Mouse (Mus musculus): ENCODE data around the gene Casq1. TPM values are rescaled to one million over a fixed set of nuclear protein-coding genes. Genes with fewer than 3 reads are reported as not detected.
A peak's percentile ranks its signal among the peaks of the same experiment; 100 is the strongest.

Casq1 gene
- polyA plus RNA-seq, 1 experiment from 2014 or later: 1.4 TPM

- Histone ChIP-seq H3K4me1 (replicated peaks; ENCODE audit: control insufficient read depth, insufficient read depth, low read length) (no peaks in the 10 kb centered on the region; the same call in 1 of the 2 replicates), H3K27ac (ENCODE audit: low read depth, low read length) (no peak overlapping the region), H3K27me3 (ENCODE audit: control insufficient read depth, insufficient read depth, low read length) (no peaks in the 10 kb centered on the region), H3K9ac (ENCODE audit: low read depth, low read length) (no peak overlapping the region), H3K36me3 (ENCODE audit: control insufficient read depth, insufficient read depth, low read length) (peaks cover 16% of the 10 kb centered on the region), H3K9me3 (ENCODE audit: control insufficient read depth, low read length) (no peaks in the 10 kb centered on the region), H3K4me2 (replicated peaks; ENCODE audit: low read depth, low read length) (no peak overlapping the region), H3K4me3 (ENCODE audit: low read depth, low read length) (no peak overlapping the region)
- DNase-seq (ENCODE audit: low spot score): no peak
- 79% methylated on average over 8 of the region's 8 CpGs for WGBS
- ATAC-seq (ENCODE audit: low FRiP score): no peak
These were observed 25.2 kb downstream of the Casq1 start for GRCm38 (mm10) chr1:172194435-172194834.

- ATAC-seq (ENCODE audit: low FRiP score) (no peak), DNase-seq (ENCODE audit: low spot score) (no peak)
- Histone ChIP-seq H3K27me3 (ENCODE audit: control insufficient read depth, insufficient read depth, low read length) (no peaks in the 10 kb centered on the region), H3K9ac (ENCODE audit: low read depth, low read length) (no peak overlapping the region), H3K27ac (ENCODE audit: low read depth, low read length) (no peak overlapping the region), H3K9me3 (ENCODE audit: control insufficient read depth, low read length) (no peaks in the 10 kb centered on the region), H3K4me3 (ENCODE audit: low read depth, low read length) (no peak overlapping the region), H3K4me2 (replicated peaks; ENCODE audit: low read depth, low read length) (no peak overlapping the region), H3K4me1 (replicated peaks; ENCODE audit: control insufficient read depth, insufficient read depth, low read length) (no peaks in the 10 kb centered on the region), H3K36me3 (ENCODE audit: control insufficient read depth, insufficient read depth, low read length) (peaks cover 7% of the 10 kb centered on the region)
- 95% methylated on average over 3 of the region's 3 CpGs for WGBS
These were observed 27.5 kb downstream of the Casq1 start for GRCm38 (mm10) chr1:172192217-172192616.

GRCm38 (mm10) chr1:172191578-172191977, 28.1 kb downstream of the Casq1 start:
- H3K4me2 ChIP-seq (replicated peaks; ENCODE audit: low read depth, low read length): no peak overlapping the region
- no peak for DNase-seq (ENCODE audit: low spot score)
- H3K9ac ChIP-seq (ENCODE audit: low read depth, low read length): no peak overlapping the region
- H3K36me3 ChIP-seq (ENCODE audit: control insufficient read depth, insufficient read depth, low read length): peaks cover 6% of the 10 kb centered on the region; the same call in 1 of the 2 replicates
- H3K27ac ChIP-seq (ENCODE audit: low read depth, low read length): no peak overlapping the region
- 94% methylated on average over 2 of the region's 2 CpGs for WGBS
- ATAC-seq (ENCODE audit: low FRiP score): no peak
- H3K4me1 ChIP-seq (replicated peaks; ENCODE audit: control insufficient read depth, insufficient read depth, low read length): no peaks in the 10 kb centered on the region
- no peak overlapping the region for H3K4me3 ChIP-seq (ENCODE audit: low read depth, low read length)
- H3K9me3 ChIP-seq (ENCODE audit: control insufficient read depth, low read length): no peaks in the 10 kb centered on the region
- no peaks in the 10 kb centered on the region for H3K27me3 ChIP-seq (ENCODE audit: control insufficient read depth, insufficient read depth, low read length)

- no peaks in the 10 kb centered on the region for H3K9me3 ChIP-seq (ENCODE audit: control insufficient read depth, low read length)
- DNase-seq (ENCODE audit: low spot score) (peak; percentile 52), ATAC-seq (ENCODE audit: low FRiP score) (peak; percentile 57; the same call in 1 of the 2 replicates)
- H3K9ac ChIP-seq (ENCODE audit: low read depth, low read length): no peak overlapping the region
- no peaks in the 10 kb centered on the region for H3K27me3 ChIP-seq (ENCODE audit: control insufficient read depth, insufficient read depth, low read length)
- peaks cover 7% of the 10 kb centered on the region; the same call in 1 of the 2 replicates for H3K36me3 ChIP-seq (ENCODE audit: control insufficient read depth, insufficient read depth, low read length)
- 67% methylated on average over 4 of the region's 4 CpGs for WGBS
- no peak overlapping the region for H3K27ac ChIP-seq (ENCODE audit: low read depth, low read length)
- no peaks in the 10 kb centered on the region for H3K4me1 ChIP-seq (replicated peaks; ENCODE audit: control insufficient read depth, insufficient read depth, low read length)
- H3K4me3 ChIP-seq (ENCODE audit: low read depth, low read length): no peak overlapping the region
- no peak overlapping the region for H3K4me2 ChIP-seq (replicated peaks; ENCODE audit: low read depth, low read length)
These were observed 30.8 kb downstream of the Casq1 start for GRCm38 (mm10) chr1:172188891-172189290.

GRCm38 (mm10) chr1:172186401-172187289, 33.0 kb downstream of the Casq1 start:
- no peak overlapping the region for H3K4me3 ChIP-seq (ENCODE audit: low read depth, low read length)
- 95% methylated on average over 10 of the region's 10 CpGs for WGBS

GRCm38 (mm10) chr1:172183915-172184314, 35.8 kb downstream of the Casq1 start:
- Histone ChIP-seq H3K9ac (ENCODE audit: low read depth, low read length) (no peak overlapping the region), H3K4me2 (replicated peaks; ENCODE audit: low read depth, low read length) (no peak overlapping the region), H3K9me3 (ENCODE audit: control insufficient read depth, low read length) (no peaks in the 10 kb centered on the region), H3K27ac (ENCODE audit: low read depth, low read length) (no peak overlapping the region), H3K4me1 (replicated peaks; ENCODE audit: control insufficient read depth, insufficient read depth, low read length) (no peaks in the 10 kb centered on the region), H3K4me3 (ENCODE audit: low read depth, low read length) (no peak overlapping the region), H3K27me3 (ENCODE audit: control insufficient read depth, insufficient read depth, low read length) (no peaks in the 10 kb centered on the region), H3K36me3 (ENCODE audit: control insufficient read depth, insufficient read depth, low read length) (0 out of 2 replicates have a peak, but pooled peaks cover 7% of the 10 kb centered on the region)
- DNase-seq (ENCODE audit: low spot score) (no peak), ATAC-seq (ENCODE audit: low FRiP score) (no peak)

More at GRCm38 (mm10) chr1:172186401-172187289, 33.0 kb downstream of the Casq1 start:
- Histone ChIP-seq H3K9me3 (ENCODE audit: control insufficient read depth, low read length) (no peaks in the 10 kb centered on the region), H3K27ac (ENCODE audit: low read depth, low read length) (no peak overlapping the region), H3K4me2 (replicated peaks; ENCODE audit: low read depth, low read length) (no peak overlapping the region), H3K27me3 (ENCODE audit: control insufficient read depth, insufficient read depth, low read length) (no peaks in the 10 kb centered on the region), H3K36me3 (ENCODE audit: control insufficient read depth, insufficient read depth, low read length) (0 out of 2 replicates have a peak, but pooled peaks cover 7% of the 10 kb centered on the region), H3K9ac (ENCODE audit: low read depth, low read length) (no peak overlapping the region), H3K4me1 (replicated peaks; ENCODE audit: control insufficient read depth, insufficient read depth, low read length) (no peaks in the 10 kb centered on the region)
- DNase-seq (ENCODE audit: low spot score) (no peak), ATAC-seq (ENCODE audit: low FRiP score) (no peak; the same call in 1 of the 2 replicates)

GRCm38 (mm10) chr1:172183056-172183455, 36.6 kb downstream of the Casq1 start:
- Histone ChIP-seq H3K27me3 (ENCODE audit: control insufficient read depth, insufficient read depth, low read length) (no peaks in the 10 kb centered on the region), H3K36me3 (ENCODE audit: control insufficient read depth, insufficient read depth, low read length) (peaks cover 9% of the 10 kb centered on the region), H3K4me1 (replicated peaks; ENCODE audit: control insufficient read depth, insufficient read depth, low read length) (no peaks in the 10 kb centered on the region), H3K4me2 (replicated peaks; ENCODE audit: low read depth, low read length) (no peak overlapping the region), H3K27ac (ENCODE audit: low read depth, low read length) (no peak overlapping the region), H3K9ac (ENCODE audit: low read depth, low read length) (no peak overlapping the region), H3K9me3 (ENCODE audit: control insufficient read depth, low read length) (no peaks in the 10 kb centered on the region), H3K4me3 (ENCODE audit: low read depth, low read length) (no peak overlapping the region)
- WGBS: over 99% methylated on average over 6 of the region's 6 CpGs
- ATAC-seq (ENCODE audit: low FRiP score) (no peak), DNase-seq (ENCODE audit: low spot score) (no peak)

GRCm38 (mm10) chr1:172181777-172182176, 37.9 kb downstream of the Casq1 start:
- H3K4me2 ChIP-seq (replicated peaks; ENCODE audit: low read depth, low read length): no peak overlapping the region
- DNase-seq (ENCODE audit: low spot score) (no peak), ATAC-seq (ENCODE audit: low FRiP score) (no peak)
- no peak overlapping the region for H3K27ac ChIP-seq (ENCODE audit: low read depth, low read length)
- peaks cover 6% of the 10 kb centered on the region for H3K36me3 ChIP-seq (ENCODE audit: control insufficient read depth, insufficient read depth, low read length)
- H3K4me3 ChIP-seq (ENCODE audit: low read depth, low read length): no peak overlapping the region
- H3K27me3 ChIP-seq (ENCODE audit: control insufficient read depth, insufficient read depth, low read length): no peaks in the 10 kb centered on the region
- WGBS: 92% methylated on average over 3 of the region's 3 CpGs
- no peak overlapping the region for H3K9ac ChIP-seq (ENCODE audit: low read depth, low read length)
- H3K9me3 ChIP-seq (ENCODE audit: control insufficient read depth, low read length): no peaks in the 10 kb centered on the region
- H3K4me1 ChIP-seq (replicated peaks; ENCODE audit: control insufficient read depth, insufficient read depth, low read length): no peaks in the 10 kb centered on the region

- no peaks in the 10 kb centered on the region for H3K9me3 ChIP-seq (ENCODE audit: control insufficient read depth, low read length)
- ATAC-seq (ENCODE audit: low FRiP score) (no peak), DNase-seq (ENCODE audit: low spot score) (no peak)
- 67% methylated on average over 4 of the region's 4 CpGs for WGBS
- no peak overlapping the region for H3K9ac ChIP-seq (ENCODE audit: low read depth, low read length)
- H3K4me1 ChIP-seq (replicated peaks; ENCODE audit: control insufficient read depth, insufficient read depth, low read length): no peaks in the 10 kb centered on the region
- H3K27me3 ChIP-seq (ENCODE audit: control insufficient read depth, insufficient read depth, low read length): no peaks in the 10 kb centered on the region
- H3K27ac ChIP-seq (ENCODE audit: low read depth, low read length): no peak overlapping the region
- H3K4me3 ChIP-seq (ENCODE audit: low read depth, low read length): no peak overlapping the region
- H3K4me2 ChIP-seq (replicated peaks; ENCODE audit: low read depth, low read length): no peak overlapping the region
- peaks cover 3% of the 10 kb centered on the region for H3K36me3 ChIP-seq (ENCODE audit: control insufficient read depth, insufficient read depth, low read length)
These were observed 38.8 kb downstream of the Casq1 start for GRCm38 (mm10) chr1:172180881-172181280.

Measured in hindbrain, embryonic 11.5 days (tissue).